Mouse (Mus musculus) cerebellum, postnatal 25 days (tissue): ENCODE measurements around the gene Sdccag8.
A peak's percentile ranks its signal among the peaks of the same experiment; 100 is the strongest.

Source experiments
- DNase-seq, 2 experiments: peaks; one replicate each; pipeline ENCODE4 v3.0.0; 2021; ENCODE audit warnings: mixed read lengths in 2 of 2

The Sdccag8 gene

GRCm38 (mm10) chr1:176814591-176815062 lies at the start of gene Sdccag8:
Gene Sdccag8 (plus strand): TSS chr1:176814660.
- DNase-seq: peak; percentile 92 to 93

- DNase-seq: no peak
Observed at GRCm38 (mm10) chr1:176774533-176774932, 39.9 kb upstream of the Sdccag8 start.

- no peak for DNase-seq
Observed at GRCm38 (mm10) chr1:176789326-176789725, 25.1 kb upstream of the Sdccag8 start.

- DNase-seq: no peak
Observed at GRCm38 (mm10) chr1:176792175-176792574, 22.3 kb upstream of the Sdccag8 start.

GRCm38 (mm10) chr1:176798673-176799072 lies 15.8 kb upstream of the Sdccag8 start:
- DNase-seq: no peak

GRCm38 (mm10) chr1:176800728-176801365 lies 13.6 kb upstream of the Sdccag8 start:
- no peak for DNase-seq

GRCm38 (mm10) chr1:176810161-176810560 lies 4.3 kb upstream of the Sdccag8 start:
- no peak for DNase-seq

- no peak for DNase-seq
Observed at GRCm38 (mm10) chr1:176811892-176812291, 2.6 kb upstream of the Sdccag8 start.

- DNase-seq: no peak
Observed at GRCm38 (mm10) chr1:176812491-176813291, 1.8 kb upstream of the Sdccag8 start.

- DNase-seq: peak; percentile 81 to 86
Observed at GRCm38 (mm10) chr1:176813292-176814035, 996 bp upstream of the Sdccag8 start.

- DNase-seq: peak; percentile 99
Observed at GRCm38 (mm10) chr1:176814036-176814420, 432 bp upstream of the Sdccag8 start, which contains the start of gene Cep170. Gene Cep170 (minus strand): TSS chr1:176814067.

GRCm38 (mm10) chr1:176816728-176817127 lies 2.3 kb downstream of the Sdccag8 start:
- DNase-seq: no peak

- DNase-seq: no peak
Observed at GRCm38 (mm10) chr1:176818147-176818546, 3.7 kb downstream of the Sdccag8 start.

- DNase-seq: no peak
Observed at GRCm38 (mm10) chr1:176818763-176819162, 4.3 kb downstream of the Sdccag8 start.

- no peak for DNase-seq
Observed at GRCm38 (mm10) chr1:176821929-176822328, 7.5 kb downstream of the Sdccag8 start.

GRCm38 (mm10) chr1:176822949-176823348 lies 8.5 kb downstream of the Sdccag8 start:
- DNase-seq: no peak

GRCm38 (mm10) chr1:176823889-176824288 lies 9.4 kb downstream of the Sdccag8 start:
- DNase-seq: no peak

GRCm38 (mm10) chr1:176824611-176825010 lies 10.2 kb downstream of the Sdccag8 start:
- no peak for DNase-seq

- no peak for DNase-seq
Observed at GRCm38 (mm10) chr1:176825084-176825483, 10.6 kb downstream of the Sdccag8 start.

- DNase-seq: no peak
Observed at GRCm38 (mm10) chr1:176826186-176826585, 11.7 kb downstream of the Sdccag8 start.

GRCm38 (mm10) chr1:176826931-176827330 lies 12.5 kb downstream of the Sdccag8 start:
- DNase-seq: no peak

- no peak for DNase-seq
Observed at GRCm38 (mm10) chr1:176827365-176827764, 12.9 kb downstream of the Sdccag8 start.

- no peak for DNase-seq
Observed at GRCm38 (mm10) chr1:176827945-176828485, 13.6 kb downstream of the Sdccag8 start.
